Mouse (Mus musculus): ENCODE results near the gene Spryd7. TPM values are rescaled to one million over a fixed set of nuclear protein-coding genes. Genes with fewer than 3 reads are reported as not detected.
"Not testable (repeated sequence)": the region's sequence is repeated elsewhere in the genome, so short reads cannot be mapped to it uniquely, and the experiment has no call there.

Spryd7 gene
- 51.3 and 54.8 TPM in 2 replicates for polyA plus RNA-seq (2014; fragmentation: Nextera tagmentation; extraction: Ambion mirVana)

DNA sequence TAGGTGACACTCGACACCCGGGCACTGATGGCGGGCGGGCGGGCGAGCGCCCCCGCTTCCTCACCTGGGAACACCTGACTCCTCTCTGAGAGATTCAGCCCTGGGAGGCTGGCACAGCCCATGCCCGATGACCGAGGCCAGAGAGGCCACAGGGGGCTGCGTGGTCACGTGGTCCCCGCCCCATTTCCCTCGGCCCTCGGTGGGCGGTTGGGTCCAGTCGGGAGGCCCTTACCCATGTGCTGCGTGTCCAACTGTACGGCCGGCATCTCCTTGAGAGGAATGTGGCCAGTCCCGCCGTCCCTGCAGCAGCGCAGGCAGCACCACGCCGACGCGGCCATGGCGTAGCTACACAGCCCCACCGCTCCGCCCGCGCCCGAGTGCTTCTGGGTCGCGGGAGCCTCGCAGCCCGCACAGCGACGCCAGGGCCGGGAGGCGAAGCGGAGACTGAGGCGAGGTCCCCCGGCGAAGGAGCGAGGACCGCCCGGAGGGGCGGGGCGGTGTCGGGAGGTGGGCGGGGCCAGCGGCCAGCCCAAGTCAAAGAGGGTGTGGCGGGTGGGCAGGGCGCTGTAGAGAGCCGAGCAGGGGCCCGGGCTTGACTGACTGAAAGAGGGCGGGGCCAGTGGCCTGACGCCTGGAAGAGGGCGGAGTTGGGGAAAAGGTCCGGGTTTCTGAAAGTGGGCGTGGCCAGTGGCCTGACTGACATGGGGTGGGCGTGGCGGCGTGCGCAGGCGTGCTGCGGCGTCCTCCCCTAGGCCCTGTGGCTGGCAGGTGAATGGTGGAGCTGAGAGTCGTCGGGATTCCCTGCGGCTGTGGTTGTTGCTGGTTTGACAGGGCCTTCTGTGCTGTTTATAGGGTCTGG, at the start of gene Spryd7:
Gene Spryd7, minus strand, starts transcription at position 598 of the 859 bp plus-strand sequence.
- DNase-seq = peak; percentile 99
- Histone ChIP-seq H3K9ac (replicated peaks; ENCODE audit: low read length) (peak within 1 kb of the TSS; percentile 63), H3K27me3 (ENCODE audit: control insufficient read depth, insufficient read depth, low read length) (no peaks in the 10 kb centered on the region), H3K4me2 (ENCODE audit: low read length) (peak within 1 kb of the TSS; percentile 73), H3K9me3 (ENCODE audit: control insufficient read depth, low read length) (no peaks in the 10 kb centered on the region), H3K4me1 (ENCODE audit: control insufficient read depth, insufficient read depth, low read length) (0 out of 2 replicates have a peak, but pooled peaks cover 2% of the 10 kb centered on the region), H3K36me3 (ENCODE audit: control insufficient read depth, insufficient read depth, low read length) (no peaks in the 10 kb centered on the region), H3K27ac (replicated peaks; ENCODE audit: low read depth, low read length) (peak within 1 kb of the TSS; percentile 84), H3K4me3 (replicated peaks; ENCODE audit: low read depth, low read length) (peak within 1 kb of the TSS; percentile 55)
- peak; percentile 98 for ATAC-seq (ENCODE audit: low FRiP score, low TSS enrichment)
- WGBS = under 1% methylated on average over 72 of the region's 72 CpGs

GRCm38 (mm10) chr14:61606088-61606487, 49.4 kb upstream of the Spryd7 start:
- not testable (repeated sequence) for ATAC-seq (ENCODE audit: low FRiP score, low TSS enrichment); DNase-seq; H3K27ac ChIP-seq (replicated peaks; ENCODE audit: low read depth, low read length); H3K4me2 ChIP-seq (ENCODE audit: low read length); H3K9ac ChIP-seq (replicated peaks; ENCODE audit: low read length); H3K4me3 ChIP-seq (replicated peaks; ENCODE audit: low read depth, low read length); H3K27me3 ChIP-seq (ENCODE audit: control insufficient read depth, insufficient read depth, low read length); H3K9me3 ChIP-seq (ENCODE audit: control insufficient read depth, low read length)
- 89% methylated on average over 2 of the region's 2 CpGs for WGBS
- peaks cover 18% of the 10 kb centered on the region for H3K4me1 ChIP-seq (ENCODE audit: control insufficient read depth, insufficient read depth, low read length)
- H3K36me3 ChIP-seq (ENCODE audit: control insufficient read depth, insufficient read depth, low read length) = peaks cover 43% of the 10 kb centered on the region

- 89% methylated on average over 3 of the region's 3 CpGs for WGBS
- H3K36me3 ChIP-seq (ENCODE audit: control insufficient read depth, insufficient read depth, low read length) = peaks cover 43% of the 10 kb centered on the region
- ATAC-seq (ENCODE audit: low FRiP score, low TSS enrichment) = no peak
Observed at GRCm38 (mm10) chr14:61604081-61604480, 47.4 kb upstream of the Spryd7 start.

GRCm38 (mm10) chr14:61603069-61603755, 46.5 kb upstream of the Spryd7 start:
- Histone ChIP-seq H3K4me1 (ENCODE audit: control insufficient read depth, insufficient read depth, low read length) (peaks cover 28% of the 10 kb centered on the region), H3K4me2 (ENCODE audit: low read length) (peak overlapping the region; percentile 17; the same call in 1 of the 2 replicates), H3K27ac (replicated peaks; ENCODE audit: low read depth, low read length) (no peak overlapping the region), H3K9ac (replicated peaks; ENCODE audit: low read length) (no peak overlapping the region), H3K4me3 (replicated peaks; ENCODE audit: low read depth, low read length) (no peak overlapping the region), H3K9me3 (ENCODE audit: control insufficient read depth, low read length) (no peaks in the 10 kb centered on the region), H3K36me3 (ENCODE audit: control insufficient read depth, insufficient read depth, low read length) (peaks cover 40% of the 10 kb centered on the region), H3K27me3 (ENCODE audit: control insufficient read depth, insufficient read depth, low read length) (no peaks in the 10 kb centered on the region)
- ATAC-seq (ENCODE audit: low FRiP score, low TSS enrichment) = no peak
- WGBS = 63% methylated on average over 8 of the region's 8 CpGs
- DNase-seq = peak; percentile 27

More at GRCm38 (mm10) chr14:61604081-61604480, 47.4 kb upstream of the Spryd7 start:
- Histone ChIP-seq H3K4me3 (replicated peaks; ENCODE audit: low read depth, low read length) (no peak overlapping the region), H3K9ac (replicated peaks; ENCODE audit: low read length) (no peak overlapping the region), H3K4me1 (ENCODE audit: control insufficient read depth, insufficient read depth, low read length) (peaks cover 28% of the 10 kb centered on the region), H3K27ac (replicated peaks; ENCODE audit: low read depth, low read length) (no peak overlapping the region), H3K4me2 (ENCODE audit: low read length) (no peak overlapping the region), H3K27me3 (ENCODE audit: control insufficient read depth, insufficient read depth, low read length) (no peaks in the 10 kb centered on the region), H3K9me3 (ENCODE audit: control insufficient read depth, low read length) (no peaks in the 10 kb centered on the region)
- DNase-seq = no peak

GRCm38 (mm10) chr14:61601348-61601747, 44.7 kb upstream of the Spryd7 start:
- DNase-seq (no peak), ATAC-seq (ENCODE audit: low FRiP score, low TSS enrichment) (no peak)
- H3K36me3 ChIP-seq (ENCODE audit: control insufficient read depth, insufficient read depth, low read length) = peaks cover 25% of the 10 kb centered on the region
- H3K27ac ChIP-seq (replicated peaks; ENCODE audit: low read depth, low read length) = no peak overlapping the region
- H3K9ac ChIP-seq (replicated peaks; ENCODE audit: low read length) = no peak overlapping the region
- no peak overlapping the region for H3K4me3 ChIP-seq (replicated peaks; ENCODE audit: low read depth, low read length)
- no peaks in the 10 kb centered on the region for H3K27me3 ChIP-seq (ENCODE audit: control insufficient read depth, insufficient read depth, low read length)
- WGBS = 89% methylated on average over 9 of the region's 9 CpGs
- H3K4me2 ChIP-seq (ENCODE audit: low read length) = peak overlapping the region; percentile 67
- H3K9me3 ChIP-seq (ENCODE audit: control insufficient read depth, low read length) = no peaks in the 10 kb centered on the region
- peaks cover 28% of the 10 kb centered on the region for H3K4me1 ChIP-seq (ENCODE audit: control insufficient read depth, insufficient read depth, low read length)

DNA sequence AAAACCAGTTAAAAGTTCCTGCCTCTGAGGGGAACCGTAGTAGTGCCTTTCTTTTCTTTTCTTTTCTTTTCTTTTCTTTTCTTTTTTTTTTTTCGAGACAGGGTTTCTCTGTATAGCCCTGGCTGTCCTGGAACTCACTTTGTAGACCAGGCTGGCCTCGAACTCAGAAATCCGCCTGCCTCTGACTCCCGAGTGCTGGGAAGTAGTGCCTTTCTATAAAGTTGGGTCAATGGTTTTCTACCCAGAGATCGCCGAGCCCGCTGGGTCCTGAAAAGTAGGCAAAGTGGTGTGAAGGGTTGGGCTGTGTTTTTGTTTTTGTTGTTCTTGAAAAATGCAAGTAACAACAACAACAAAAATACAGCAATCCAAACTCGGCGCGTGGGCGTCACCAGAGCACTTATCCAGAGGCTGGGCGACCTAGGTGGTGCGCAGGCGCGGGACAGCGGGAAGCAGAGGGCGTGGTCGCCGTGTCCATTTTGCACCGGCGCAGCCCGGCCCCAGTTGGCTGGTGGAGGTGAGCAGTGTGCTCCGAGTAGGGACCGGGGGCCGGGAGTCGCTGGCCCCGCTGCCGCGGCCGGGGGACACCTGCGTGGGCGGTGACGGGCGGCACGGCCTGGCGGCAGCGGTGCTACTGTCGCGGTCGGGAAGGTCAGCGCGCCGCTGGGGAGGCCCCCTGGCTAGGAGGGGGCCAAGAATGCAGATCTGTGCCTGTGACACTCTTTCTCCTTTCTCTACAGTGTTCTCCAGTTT, 42.5 kb upstream of the Spryd7 start:
- Histone ChIP-seq H3K9ac (replicated peaks; ENCODE audit: low read length) (peak overlapping the region; percentile 78), H3K4me1 (ENCODE audit: control insufficient read depth, insufficient read depth, low read length) (peaks cover 28% of the 10 kb centered on the region), H3K27ac (replicated peaks; ENCODE audit: low read depth, low read length) (peak overlapping the region; percentile 80), H3K4me3 (replicated peaks; ENCODE audit: low read depth, low read length) (peak overlapping the region; percentile 74), H3K27me3 (ENCODE audit: control insufficient read depth, insufficient read depth, low read length) (no peaks in the 10 kb centered on the region), H3K4me2 (ENCODE audit: low read length) (peak overlapping the region; percentile 67), H3K36me3 (ENCODE audit: control insufficient read depth, insufficient read depth, low read length) (peaks cover 5% of the 10 kb centered on the region; the same call in 1 of the 2 replicates), H3K9me3 (ENCODE audit: control insufficient read depth, low read length) (no peaks in the 10 kb centered on the region)
- ATAC-seq (ENCODE audit: low FRiP score, low TSS enrichment) (peak; percentile 92), DNase-seq (peak; percentile 92)
- WGBS = 5% methylated on average over 44 of the region's 44 CpGs

GRCm38 (mm10) chr14:61597968-61598367, 41.3 kb upstream of the Spryd7 start, which contains the start of gene Trim13:
Gene Trim13 (plus strand): TSS chr14:61598247.
- no peaks in the 10 kb centered on the region for H3K9me3 ChIP-seq (ENCODE audit: control insufficient read depth, low read length)
- H3K4me2 ChIP-seq (ENCODE audit: low read length) = peak within 1 kb of the TSS; percentile 67
- DNase-seq (no peak), ATAC-seq (ENCODE audit: low FRiP score, low TSS enrichment) (no peak)
- 60% methylated on average over 5 of the region's 5 CpGs for WGBS
- H3K36me3 ChIP-seq (ENCODE audit: control insufficient read depth, insufficient read depth, low read length) = no peaks in the 10 kb centered on the region
- H3K9ac ChIP-seq (replicated peaks; ENCODE audit: low read length) = no peak within 1 kb of the TSS
- no peaks in the 10 kb centered on the region for H3K27me3 ChIP-seq (ENCODE audit: control insufficient read depth, insufficient read depth, low read length)
- no peak within 1 kb of the TSS for H3K27ac ChIP-seq (replicated peaks; ENCODE audit: low read depth, low read length)
- peaks cover 22% of the 10 kb centered on the region for H3K4me1 ChIP-seq (ENCODE audit: control insufficient read depth, insufficient read depth, low read length)
- peak within 1 kb of the TSS; percentile 74 for H3K4me3 ChIP-seq (replicated peaks; ENCODE audit: low read depth, low read length)

GRCm38 (mm10) chr14:61596719-61597426, 40.2 kb upstream of the Spryd7 start:
- Histone ChIP-seq H3K4me2 (ENCODE audit: low read length) (no peak overlapping the region), H3K27me3 (ENCODE audit: control insufficient read depth, insufficient read depth, low read length) (no peaks in the 10 kb centered on the region), H3K4me1 (ENCODE audit: control insufficient read depth, insufficient read depth, low read length) (peaks cover 17% of the 10 kb centered on the region), H3K4me3 (replicated peaks; ENCODE audit: low read depth, low read length) (no peak overlapping the region), H3K36me3 (ENCODE audit: control insufficient read depth, insufficient read depth, low read length) (no peaks in the 10 kb centered on the region), H3K27ac (replicated peaks; ENCODE audit: low read depth, low read length) (no peak overlapping the region), H3K9me3 (ENCODE audit: control insufficient read depth, low read length) (no peaks in the 10 kb centered on the region), H3K9ac (replicated peaks; ENCODE audit: low read length) (no peak overlapping the region)
- DNase-seq (no peak), ATAC-seq (ENCODE audit: low FRiP score, low TSS enrichment) (no peak)
- 94% methylated on average over 9 of the region's 9 CpGs for WGBS
